Mouse (Mus musculus): ENCODE results near the gene Nhsl2.
"Not testable (repeated sequence)": the region's sequence is repeated elsewhere in the genome, so short reads cannot be mapped to it uniquely, and the experiment has no call there.

Gene Nhsl2

GRCm38 (mm10) chrX:101849281-101849821 is at the start of gene Nhsl2:
Gene Nhsl2, plus strand, starts transcription at chrX:101849385.
- DNase-seq = peak; percentile 62 to 79

DNA sequence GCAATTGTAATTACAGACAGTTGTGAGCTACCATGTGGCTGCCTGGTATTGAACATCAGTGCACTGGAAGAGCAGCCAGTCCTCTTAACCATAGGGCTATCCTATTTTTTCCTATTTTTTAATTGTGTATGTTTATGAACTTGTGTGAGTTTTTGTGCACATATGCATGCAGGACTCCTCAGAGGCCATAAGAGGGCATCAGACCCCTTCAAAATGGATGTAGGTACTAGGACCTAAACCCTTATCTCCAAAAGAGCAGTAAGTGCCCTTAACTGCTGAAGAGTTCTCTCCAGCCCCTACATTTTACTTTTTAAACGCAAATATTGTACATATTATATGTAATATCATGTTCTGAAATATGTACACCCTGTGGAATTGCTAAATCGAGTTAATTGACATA is 43.7 kb upstream of the Nhsl2 start:
- DNase-seq = peak in 1 of 2 experiments; percentile 9

DNA sequence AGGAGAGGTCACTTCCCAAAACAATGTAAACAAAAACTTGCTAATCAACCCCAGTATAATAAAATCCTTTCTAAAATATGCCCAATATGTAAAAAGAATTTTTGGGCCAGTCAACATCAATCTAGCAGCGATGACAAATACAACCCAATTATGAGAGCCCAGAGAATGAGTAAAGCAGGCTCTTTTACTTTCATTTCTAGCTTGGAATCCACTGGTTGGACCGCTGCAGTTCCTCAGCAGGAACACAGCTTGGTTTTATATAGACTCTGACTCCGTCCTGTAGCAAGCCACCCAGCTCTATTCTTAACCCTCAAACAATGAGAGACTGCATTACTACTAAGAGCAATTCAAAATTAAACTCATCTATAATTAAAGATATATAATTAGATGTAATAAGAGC is 37.4 kb upstream of the Nhsl2 start:
- DNase-seq = no peak

GRCm38 (mm10) chrX:101819163-101819562 is 30.0 kb upstream of the Nhsl2 start:
- DNase-seq = peak in 1 of 2 experiments; percentile 15

GRCm38 (mm10) chrX:101819980-101820379 is 29.2 kb upstream of the Nhsl2 start:
- not testable (repeated sequence) for DNase-seq

DNA sequence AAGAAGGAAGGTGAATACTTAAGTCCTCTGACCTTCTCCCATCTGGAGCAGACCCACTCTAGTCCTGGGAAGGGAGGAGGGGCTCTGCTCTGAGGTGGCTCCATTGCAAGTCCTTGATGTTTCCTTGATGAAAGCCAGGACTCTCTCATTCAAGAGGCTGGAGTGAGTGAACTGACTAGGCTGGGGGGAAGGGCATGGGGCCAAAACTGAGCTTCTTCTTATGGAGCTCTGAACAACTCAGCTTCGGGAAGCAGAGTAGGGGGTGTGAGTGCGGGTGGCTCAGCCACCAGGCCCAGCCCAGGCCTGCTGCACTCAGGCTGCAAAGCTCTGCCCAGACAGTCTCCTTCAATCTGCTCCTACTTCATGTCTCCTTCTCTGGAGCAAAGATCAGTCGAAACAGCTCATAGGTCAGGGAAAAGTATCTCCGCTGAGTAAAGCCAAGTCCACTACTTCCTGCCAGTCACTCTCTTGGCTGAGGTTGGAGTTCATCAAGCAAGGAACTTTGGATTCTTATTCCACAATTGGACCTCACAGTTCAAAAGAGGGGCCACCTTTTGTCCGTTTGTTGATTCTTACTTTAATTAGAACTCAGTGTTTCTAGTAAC is 1.9 kb upstream of the Nhsl2 start:
- DNase-seq = peak; percentile 17 to 46

DNA sequence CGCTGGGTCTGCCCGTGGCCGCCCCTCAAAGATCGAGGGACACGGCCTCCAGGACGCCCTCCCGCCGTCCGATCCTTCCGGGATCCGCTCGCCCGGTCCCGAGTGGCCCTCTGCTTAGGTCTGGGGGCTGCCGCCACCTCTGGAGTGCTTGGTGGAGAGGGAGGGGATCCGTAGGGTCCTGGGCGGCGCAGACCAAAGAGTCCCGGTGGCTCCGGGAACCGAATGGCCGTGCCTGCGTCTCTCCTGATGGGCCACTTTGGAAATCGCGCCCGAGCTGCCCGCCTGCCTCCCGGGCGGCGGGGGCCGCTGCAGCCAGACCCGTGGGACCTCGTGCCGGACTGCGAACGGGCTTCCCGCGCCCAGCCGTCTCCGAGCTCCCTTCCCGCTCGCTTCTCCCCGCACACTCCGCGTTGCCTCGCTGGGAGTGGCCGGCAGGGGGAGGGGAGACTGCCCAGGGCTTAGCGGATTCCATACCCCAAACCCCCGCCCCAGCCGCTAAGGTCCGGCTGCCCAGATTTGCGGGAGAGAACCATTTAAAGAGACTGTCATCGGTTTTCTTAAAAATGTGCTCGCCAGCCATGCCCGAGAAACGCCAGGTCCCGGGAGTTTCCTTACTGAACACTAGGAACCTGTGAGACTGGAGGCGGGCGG is 841 bp downstream of the Nhsl2 start:
- DNase-seq = peak; percentile 24 to 48

DNA sequence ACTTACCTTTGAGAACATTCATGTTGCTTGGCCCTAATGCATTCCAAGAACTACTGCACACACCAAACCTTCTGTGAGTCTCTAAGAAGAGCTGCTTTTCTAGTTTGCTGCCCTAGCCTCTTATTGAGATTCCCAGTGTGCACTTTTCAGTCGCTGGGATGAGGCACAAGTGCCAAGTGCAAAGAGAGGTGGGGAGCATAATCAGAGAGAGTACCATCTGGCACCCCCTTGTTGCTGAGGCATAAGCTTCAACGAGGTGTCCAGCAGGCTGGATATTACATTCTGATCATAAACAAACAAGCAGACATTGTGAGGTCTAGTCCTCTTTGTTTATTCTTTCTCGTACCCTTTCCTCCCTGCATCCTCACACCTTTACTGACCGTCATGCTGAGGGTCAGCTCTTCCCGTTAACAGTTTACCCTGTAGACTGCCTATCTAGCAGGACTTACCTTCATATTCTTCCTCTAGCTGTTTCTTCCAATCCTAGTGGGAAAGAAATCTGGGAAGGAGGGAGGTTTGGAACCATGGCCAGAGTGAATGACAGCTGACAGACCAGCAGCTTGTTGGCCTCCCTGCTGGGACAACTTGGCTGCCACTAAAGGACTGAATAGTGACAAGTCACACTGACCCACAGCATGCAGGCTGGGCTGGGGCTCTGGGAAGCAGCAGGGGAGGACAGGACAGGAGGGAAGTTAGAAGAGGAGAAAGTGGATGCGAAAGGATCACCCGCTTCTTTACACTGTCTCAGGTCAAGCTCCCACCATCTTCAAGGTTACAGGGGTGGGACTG is 2.6 kb downstream of the Nhsl2 start:
- DNase-seq = no peak

DNA sequence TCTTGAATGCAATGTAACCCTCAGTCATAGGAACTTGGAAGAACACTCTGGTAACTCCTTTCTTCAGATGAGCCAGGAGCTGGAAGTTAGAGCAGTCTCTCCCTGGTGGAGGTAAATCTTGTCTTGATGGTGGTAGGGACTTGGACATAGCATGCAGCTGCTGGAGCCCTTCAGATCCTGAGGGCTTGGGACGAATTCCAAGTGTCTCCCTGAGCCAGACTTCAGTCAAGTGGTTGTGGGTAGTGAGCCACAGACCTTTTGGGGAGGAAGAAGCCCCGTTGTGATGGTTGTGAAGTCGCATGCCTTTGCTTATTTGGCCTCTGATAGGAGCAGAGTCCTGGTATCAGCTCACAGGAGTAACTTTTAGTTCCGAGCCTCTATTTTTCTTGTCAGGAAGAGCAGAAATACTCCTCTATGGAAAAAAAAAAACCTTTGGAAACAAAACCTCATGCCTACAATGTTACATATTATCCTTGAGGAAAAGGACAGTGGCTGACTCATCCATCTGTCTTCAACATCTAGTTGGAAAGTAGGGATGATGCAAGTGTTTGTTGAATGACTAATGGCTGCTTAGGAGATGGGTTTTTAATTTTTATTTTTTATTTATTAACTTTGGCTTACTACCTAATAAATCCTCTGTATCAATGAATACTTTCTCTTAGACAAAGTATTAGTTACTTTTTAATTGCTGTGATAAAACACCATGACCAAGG is 14.6 kb downstream of the Nhsl2 start:
- no peak for DNase-seq

DNA sequence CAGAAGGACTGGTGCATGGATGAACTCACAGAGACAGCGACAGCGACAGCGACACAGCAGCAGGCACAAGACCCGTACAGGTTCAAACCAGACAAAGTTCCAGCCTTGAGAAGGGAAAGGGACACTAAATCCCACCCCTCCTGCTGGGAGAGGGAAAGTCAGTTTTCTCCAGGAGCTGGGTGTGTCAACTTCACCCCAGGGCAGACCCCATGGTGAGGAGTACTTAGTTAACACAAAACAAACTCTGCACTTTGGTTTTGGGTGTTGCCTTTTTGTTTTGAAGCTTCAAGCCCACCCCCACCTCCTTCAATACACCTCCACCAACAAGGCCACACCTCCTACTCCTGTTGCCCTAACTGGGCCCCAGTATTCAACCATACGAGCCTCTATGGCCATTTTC is 15.6 kb downstream of the Nhsl2 start:
- no peak for DNase-seq

- DNase-seq = no peak
These were observed 25.0 kb downstream of the Nhsl2 start for GRCm38 (mm10) chrX:101874147-101874546.

DNA sequence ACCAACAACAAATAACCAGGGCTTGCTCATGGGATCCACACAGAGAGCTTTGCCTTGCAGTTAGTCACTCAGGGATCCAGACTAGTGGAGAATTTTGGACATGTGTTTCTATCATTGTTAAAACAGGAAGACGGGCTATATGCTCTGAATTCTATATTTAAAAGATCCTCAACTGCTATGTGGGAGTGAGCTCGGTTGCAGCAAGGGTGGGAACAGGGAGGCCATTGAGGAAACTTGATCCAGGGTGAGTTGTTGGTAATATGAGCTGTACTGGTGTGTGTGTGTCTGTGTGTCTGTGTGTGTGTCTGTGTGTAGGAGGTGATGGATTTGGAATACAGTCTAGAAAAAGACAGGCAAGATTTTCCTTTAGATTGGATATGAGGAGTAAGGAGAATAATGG is 25.7 kb downstream of the Nhsl2 start:
- DNase-seq = no peak

- no peak for DNase-seq
These were observed 27.0 kb downstream of the Nhsl2 start for GRCm38 (mm10) chrX:101876136-101876535.

GRCm38 (mm10) chrX:101877840-101878239 is 28.7 kb downstream of the Nhsl2 start:
- DNase-seq = no peak

GRCm38 (mm10) chrX:101878546-101878945 is 29.4 kb downstream of the Nhsl2 start:
- DNase-seq = no peak

GRCm38 (mm10) chrX:101882141-101882751 is 33.1 kb downstream of the Nhsl2 start:
- no peak for DNase-seq

DNA sequence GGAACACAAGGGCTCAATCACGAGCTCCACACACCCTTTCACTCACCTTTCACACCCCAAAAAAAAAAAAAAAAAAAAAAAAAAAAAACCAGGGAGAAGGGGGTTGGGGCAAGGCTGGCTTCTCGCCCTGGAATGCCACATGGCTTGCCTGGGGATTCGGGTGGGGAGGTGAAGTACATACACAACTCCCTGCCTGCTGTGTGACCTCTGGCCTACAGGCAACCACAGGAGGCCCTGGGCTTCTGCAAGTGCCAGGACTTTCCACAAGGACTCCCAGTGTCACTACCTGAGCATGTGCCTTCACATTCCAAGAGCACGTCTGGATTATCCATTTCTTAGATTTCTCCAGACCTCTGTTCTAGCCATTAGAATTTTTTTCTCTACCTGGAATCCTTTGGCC is 40.2 kb downstream of the Nhsl2 start:
- DNase-seq = peak; percentile 56 to 86

GRCm38 (mm10) chrX:101889813-101890469 is 40.8 kb downstream of the Nhsl2 start:
- peak; percentile 72 to 85 for DNase-seq

- DNase-seq = no peak
These were observed 44.6 kb downstream of the Nhsl2 start for GRCm38 (mm10) chrX:101893796-101894195.

GRCm38 (mm10) chrX:101898341-101898740 is 49.2 kb downstream of the Nhsl2 start:
- peak; percentile 10 to 31 for DNase-seq

GRCm38 (mm10) chrX:101901806-101902490 is 52.8 kb downstream of the Nhsl2 start:
- DNase-seq = peak; percentile 3 to 49
